Mouse (Mus musculus) gonadal fat pad, adult 2 months (tissue): ENCODE results near the gene Trappc3l. TPM values are rescaled to one million over a fixed set of nuclear protein-coding genes. Genes with fewer than 3 reads are reported as not detected.
"Not testable (repeated sequence)": the region's sequence is repeated elsewhere in the genome, so short reads cannot be mapped to it uniquely, and the experiment has no call there.

Experiments
- DNase-seq: peaks from one replicate; pipeline ENCODE4 v3.0.0-alpha.2; 2012; ENCODE audit warnings: low read depth
- polyA plus RNA-seq: library from polyadenylated mRNA; depleted of rRNA; stranded (reverse); fragments of >200 nt; gene quantifications from 2 replicates; pipeline ENCODE4 v1.2.3, GENCODE M21; 2012; rRNA removed

Gene Trappc3l
- not detected in 2 replicates for polyA plus RNA-seq

GRCm38 (mm10) chr10:34037401-34037800 lies at the start of gene Trappc3l:
Gene Trappc3l (plus strand): TSS chr10:34037597.
- no peak for DNase-seq

- DNase-seq, result not testable (repeated sequence)
Measured at GRCm38 (mm10) chr10:33996686-33997085, 40.7 kb upstream of the Trappc3l start.

DNA sequence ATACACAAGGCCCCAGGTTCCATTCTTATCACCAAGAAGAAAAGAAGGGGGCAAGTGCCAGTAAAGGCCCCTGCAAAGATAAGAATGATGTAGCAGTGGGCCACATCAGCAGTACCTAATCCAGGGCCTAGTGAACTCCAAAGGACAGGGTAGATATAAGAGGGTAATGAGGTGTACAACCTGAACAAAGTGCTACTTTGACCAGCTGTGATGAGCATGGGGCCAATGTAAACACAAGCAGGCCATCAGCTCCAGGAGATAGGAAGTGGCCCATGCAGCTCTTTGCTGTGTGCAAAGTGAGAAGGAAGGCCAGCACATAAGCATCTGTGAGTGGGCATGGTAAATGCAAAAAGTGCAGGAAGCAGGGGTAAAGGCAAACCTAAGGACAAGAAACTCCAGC lies 39.0 kb upstream of the Trappc3l start:
- DNase-seq, result no peak

DNA sequence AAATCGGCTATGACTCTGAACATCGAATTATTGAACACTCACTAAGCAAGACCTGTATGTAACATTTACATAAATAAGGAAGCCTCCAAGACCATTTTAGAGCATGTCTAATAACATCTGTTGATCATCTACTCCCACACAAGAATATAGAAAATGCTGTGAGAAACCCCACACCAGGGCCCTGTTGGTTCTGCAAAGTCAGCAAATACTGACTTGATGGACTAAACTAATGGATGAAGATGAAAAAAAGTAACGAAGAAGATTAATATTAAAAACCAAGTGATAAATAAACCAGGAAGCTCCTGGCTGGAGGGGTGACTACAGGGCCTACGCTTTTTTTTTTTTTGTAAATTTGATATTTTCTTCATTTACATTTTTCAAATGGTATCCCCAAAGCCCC lies 24.8 kb upstream of the Trappc3l start:
- no peak for DNase-seq

DNA sequence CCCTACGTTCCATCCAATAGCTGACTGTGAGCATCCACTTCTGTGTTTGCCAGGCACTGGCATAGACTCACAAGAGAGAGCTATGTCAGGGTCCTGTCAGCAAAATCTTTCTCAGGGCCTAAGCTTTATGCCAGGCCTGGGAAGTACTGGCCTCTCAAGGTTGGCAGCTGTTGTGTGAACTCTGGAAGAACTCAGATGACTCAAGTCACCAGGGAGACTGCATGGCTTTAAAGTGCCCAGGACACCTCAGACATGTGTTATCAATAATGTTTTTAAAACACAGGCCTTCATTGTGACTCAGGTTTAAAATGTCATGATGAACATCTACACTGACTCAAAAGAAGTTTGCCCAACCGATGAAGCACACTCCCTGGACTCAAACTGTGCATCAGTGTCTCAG lies 24.2 kb upstream of the Trappc3l start:
- DNase-seq, result no peak

DNA sequence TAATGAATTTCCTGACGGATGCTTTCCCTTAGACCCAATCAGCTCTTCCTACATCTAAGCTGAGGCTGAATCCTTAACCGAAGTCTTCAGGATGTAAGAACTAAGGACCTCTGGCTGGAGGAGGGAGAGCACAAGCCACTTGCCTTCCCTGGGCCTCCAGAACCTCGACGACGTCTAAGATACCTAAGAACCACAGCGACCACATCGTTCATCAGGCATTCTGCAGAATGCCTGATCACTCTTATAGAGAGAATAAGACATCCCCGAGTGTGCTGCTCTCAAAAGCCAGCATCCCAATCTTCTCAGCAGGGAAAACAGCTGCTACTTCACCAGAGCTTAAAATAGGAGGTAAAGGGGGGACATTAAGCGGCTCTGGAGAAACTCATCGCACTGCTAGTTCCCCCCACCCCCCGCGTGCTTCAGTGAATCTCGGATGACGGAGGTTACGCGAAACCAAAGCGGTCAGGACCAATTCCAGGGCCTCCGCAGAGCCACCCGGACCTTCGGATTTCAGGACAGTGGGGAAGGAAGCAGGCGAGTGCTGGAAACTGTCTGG lies 18.6 kb upstream of the Trappc3l start:
- DNase-seq, result no peak

DNA sequence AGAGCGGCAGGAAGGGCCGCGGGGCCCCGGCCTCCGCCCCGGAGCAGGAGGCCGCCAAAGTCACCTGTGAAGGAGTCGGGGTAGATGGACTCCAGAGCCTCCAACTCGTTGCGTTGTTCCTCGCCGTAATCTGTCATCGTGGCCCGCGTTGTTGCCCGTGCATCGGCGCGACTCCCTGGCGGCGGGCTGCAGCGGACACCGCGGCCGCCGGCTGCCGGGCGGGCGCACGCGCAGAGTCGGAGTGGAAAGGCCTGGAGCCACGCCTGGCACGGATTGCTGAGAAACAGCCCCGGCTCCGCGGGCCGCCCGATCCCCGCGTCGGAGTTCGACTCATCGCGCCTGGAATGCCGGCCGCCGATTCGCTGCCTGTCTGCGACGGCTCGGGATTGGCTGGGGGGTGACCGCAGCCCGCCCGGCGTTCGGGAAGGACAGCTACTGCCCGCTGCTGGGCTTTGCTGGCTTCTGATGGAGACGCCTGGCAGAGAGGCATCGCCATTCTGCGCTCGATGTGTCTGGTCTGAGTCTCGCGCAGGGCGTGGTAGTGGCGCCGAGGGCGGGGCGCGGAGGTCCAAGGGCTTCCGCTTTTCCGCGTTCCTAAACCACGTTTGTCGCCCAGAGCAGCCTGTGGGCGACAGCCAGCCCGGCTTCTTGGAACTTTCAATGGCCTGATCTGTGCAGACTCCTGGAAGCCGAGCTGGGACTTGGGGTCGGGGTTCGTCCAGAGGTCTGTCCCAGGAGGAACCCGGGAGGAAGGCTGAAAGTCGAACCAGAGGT lies 17.9 kb upstream of the Trappc3l start, which contains the start of gene Rwdd1:
Rwdd1 (minus strand) TSS at position 323 of the 774 bp plus-strand sequence.
- DNase-seq, result peak; percentile 77

DNA sequence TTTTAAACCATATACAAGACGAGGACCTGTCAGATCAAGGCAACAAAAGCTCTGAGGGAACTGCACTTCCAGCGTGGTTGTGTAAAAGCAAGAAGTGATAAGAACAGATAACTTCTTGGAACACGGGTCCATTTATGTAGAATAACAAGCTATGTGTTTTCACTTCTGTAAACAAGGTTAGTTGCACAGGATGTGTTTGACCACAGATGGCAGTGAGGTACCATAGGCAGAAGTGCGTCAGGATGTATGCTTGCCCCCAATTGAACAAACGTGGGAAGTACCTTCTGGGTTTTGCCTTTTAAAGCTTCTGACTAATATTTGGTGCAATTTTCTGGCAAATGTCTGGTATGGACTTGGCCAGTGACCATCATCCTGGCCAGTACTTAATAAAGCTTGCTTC lies 7.1 kb upstream of the Trappc3l start:
- DNase-seq, result no peak

DNA sequence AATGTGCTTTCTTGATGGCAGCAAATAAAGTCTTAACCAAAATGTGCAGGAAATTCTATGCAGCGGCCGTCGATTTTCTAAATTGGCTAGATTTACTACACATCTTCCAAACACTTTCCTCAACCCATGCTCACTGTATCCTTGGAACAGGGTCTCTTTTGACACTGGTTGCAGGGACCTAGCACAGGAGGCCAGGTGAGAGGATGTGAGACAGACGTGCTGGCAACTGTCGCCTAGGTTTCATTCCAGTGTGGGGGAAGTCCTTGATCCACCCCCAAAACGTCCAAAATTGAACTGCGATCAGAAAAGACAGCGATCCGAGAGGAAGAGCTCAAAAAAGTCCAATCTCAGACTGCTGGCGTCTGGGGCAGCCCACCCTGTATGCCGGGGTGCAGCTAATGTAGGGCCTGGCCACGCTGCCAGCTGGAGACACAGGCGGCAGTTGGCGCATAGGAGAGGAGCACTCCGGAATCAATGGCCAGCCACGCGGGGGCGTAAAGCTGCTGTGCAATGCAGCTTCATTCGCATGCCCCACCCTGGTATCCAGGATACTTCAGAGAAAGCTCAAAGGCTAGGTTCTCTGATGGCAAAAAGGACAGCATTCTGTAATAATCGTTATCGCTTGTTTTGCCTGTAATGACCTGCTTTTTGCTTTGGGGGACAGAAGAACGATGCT lies 3.6 kb upstream of the Trappc3l start:
- DNase-seq, result no peak

GRCm38 (mm10) chr10:34036587-34036986 lies 810 bp upstream of the Trappc3l start:
- DNase-seq, result no peak

- DNase-seq, result no peak
Measured at GRCm38 (mm10) chr10:34044210-34044609, 6.8 kb downstream of the Trappc3l start, which contains the start of gene Calhm4. Gene Calhm4 (minus strand): TSS chr10:34044310.

DNA sequence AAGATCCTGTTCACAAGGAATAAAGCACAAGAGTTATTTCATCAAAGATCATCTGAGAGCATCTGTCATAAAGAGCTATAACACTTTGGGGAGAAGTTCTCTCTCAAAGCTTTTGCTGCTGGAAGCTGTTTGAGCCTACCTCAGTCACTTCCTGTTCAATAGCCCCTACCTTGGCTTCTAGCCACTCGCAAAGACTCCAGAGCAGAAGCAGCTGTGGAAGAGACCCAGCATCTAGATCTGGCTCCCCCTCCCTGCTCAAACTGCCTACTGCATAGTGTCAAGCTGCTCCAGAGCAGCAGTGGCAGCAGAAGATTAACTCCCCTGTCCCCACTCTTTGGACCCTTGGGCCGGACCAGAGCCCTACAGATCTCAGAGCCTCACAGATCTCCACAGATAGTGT lies 16.6 kb downstream of the Trappc3l start:
- no peak for DNase-seq

GRCm38 (mm10) chr10:34066591-34066990 lies 29.2 kb downstream of the Trappc3l start:
- DNase-seq, result no peak

DNA sequence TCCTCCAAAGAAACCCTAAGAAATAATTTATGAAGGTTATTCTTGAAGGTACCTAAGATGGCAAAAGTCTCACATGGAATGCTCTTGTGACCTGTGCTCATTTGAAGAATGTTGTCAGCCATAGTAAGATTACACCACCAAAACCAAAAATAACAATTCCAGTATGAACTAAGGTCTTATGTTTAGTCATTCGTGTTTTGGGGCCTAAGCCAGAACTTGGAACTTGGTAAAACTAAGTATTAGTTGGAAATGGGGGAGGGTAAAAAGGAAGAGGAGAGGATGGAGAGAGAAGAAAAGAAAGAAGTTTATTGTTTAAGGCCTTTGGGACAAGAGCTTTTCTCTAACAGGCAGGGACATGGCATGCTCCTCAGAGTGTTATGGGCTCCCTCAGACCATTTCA lies 32.2 kb downstream of the Trappc3l start:
- DNase-seq, result no peak

- DNase-seq, result no peak
Measured at GRCm38 (mm10) chr10:34070999-34071492, 33.6 kb downstream of the Trappc3l start.

- DNase-seq, result no peak
Measured at GRCm38 (mm10) chr10:34071650-34072049, 34.3 kb downstream of the Trappc3l start.

DNA sequence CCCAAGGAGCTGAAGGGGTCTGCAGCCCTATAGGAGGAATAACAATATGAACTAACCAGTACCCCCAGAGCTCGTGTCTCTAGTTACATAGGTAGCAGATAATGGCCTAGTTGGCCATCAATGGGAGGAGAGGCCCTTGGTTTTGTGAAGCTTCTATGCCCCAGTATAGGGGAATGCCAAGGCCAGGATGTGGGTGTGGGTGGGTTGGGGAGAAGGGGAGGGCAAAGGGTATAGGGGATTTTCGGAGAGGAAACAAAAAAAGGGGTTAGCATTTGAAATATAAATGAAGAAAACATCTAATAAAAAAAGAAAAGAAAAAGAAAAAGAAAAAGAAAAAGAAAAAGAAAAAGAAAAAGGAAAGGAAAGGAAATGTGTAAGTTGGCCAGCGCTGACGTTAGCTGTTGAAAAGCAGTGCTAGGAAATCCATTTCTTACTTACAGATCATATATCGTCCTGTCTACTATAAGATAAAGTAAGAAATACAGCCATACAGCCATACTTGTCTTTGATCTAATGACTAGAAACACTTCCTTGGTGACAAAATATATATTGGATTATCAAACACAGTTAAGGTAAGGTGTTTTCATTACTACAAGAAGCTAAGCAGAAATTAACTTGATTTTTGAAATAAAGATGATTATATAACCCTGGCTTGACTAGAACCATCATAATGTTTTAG lies 37.3 kb downstream of the Trappc3l start:
- no peak for DNase-seq

GRCm38 (mm10) chr10:34086514-34086913 lies 49.1 kb downstream of the Trappc3l start:
- no peak for DNase-seq

DNA sequence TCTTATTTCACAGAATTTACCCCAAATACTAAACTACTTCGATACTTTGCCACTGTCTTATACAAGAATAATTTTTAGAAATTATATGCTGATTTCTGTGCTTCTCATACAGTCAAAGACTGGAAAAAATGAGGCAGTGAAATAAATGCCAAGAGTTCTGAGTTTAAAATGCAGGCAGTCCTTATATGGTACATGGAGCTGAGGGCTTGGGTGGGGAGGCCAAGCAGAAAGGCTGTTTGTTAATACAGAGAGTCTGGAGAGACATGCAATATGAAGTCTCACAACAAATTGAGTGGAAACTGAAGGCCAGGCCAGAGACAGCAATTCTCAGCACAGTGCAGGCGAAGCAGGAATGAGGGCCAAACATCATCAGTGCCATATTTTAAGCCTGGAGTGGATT lies 51.1 kb downstream of the Trappc3l start:
- no peak for DNase-seq

- no peak for DNase-seq
Measured at GRCm38 (mm10) chr10:34089517-34089916, 52.1 kb downstream of the Trappc3l start.

GRCm38 (mm10) chr10:34090481-34090880 lies 53.1 kb downstream of the Trappc3l start:
- DNase-seq, result no peak

DNA sequence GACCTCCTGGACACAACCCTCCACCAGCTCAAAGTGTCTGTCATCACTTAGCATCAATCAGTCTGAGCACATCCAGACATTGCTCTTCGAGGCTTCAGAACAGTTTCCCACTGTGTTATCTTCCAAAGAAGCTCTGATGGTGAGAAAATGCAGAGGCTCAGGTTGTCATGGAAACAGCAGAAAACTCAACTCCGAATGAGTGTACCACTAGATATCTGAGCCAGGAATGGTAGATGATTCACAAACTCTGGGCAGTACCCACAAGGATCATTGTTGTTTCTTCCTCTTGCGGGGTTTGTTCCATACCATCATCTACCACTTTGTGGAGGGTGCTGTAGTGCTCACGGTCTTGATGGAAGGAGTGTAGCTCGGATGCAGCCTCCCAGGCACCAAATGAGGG lies 54.5 kb downstream of the Trappc3l start:
- no peak for DNase-seq
